ENCODE assay signal across 9 mouse cellular contexts in the genomic region with DNA sequence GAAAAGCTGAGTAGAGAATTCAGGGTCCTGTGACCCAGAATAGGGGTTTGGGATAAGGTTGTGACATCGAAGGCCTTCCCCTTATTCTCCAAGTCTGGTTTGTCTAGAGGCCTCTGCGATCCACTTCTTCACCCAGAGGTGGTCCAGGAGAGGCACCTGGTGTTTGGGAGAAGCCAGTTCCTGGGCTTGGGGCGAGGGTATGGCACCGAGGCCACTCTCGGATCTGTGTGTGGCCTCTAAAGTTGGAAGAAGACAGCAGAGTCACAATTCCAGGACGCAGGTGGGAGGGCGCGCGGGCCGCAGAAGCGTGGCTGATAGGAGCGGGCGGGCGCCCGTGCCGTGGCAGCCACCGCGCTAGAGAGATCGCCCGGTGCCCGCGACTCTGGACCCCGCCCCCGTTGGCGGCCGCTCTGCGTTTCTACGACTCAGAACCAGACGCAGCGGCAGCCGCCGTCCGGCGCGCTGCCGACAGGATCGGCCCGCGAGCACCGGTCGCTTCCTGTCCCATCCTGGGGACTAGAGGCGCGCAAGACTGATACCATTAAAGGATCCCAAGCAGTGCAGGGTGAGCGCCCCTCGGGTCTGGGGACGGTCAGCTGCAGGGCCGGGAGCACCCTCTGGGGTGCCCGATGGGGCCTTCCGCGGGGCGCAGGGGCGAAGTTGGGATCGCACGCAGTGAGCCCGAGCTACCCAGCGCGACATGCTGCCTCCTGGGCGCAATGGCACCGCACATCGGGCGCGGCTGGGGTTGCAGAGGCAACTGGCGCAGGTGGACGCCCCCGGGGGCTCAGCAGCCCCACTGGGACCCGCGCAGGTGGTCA. TPM values are rescaled to one million over a fixed set of nuclear protein-coding genes. Genes with fewer than 3 reads are reported as not detected.
A peak's percentile ranks its signal among the peaks of the same experiment; 100 is the strongest.
DNase-seq lines count a peak whose midpoint lies in the region; ATAC-seq lines count a peak whose summit lies in the region.
"Had no signal": no experiment of that assay in that cellular context is flagged by ENCODE, and none has a peak within 500 bp of the region (broad histone marks: within the 10 kb centered on the region; RNA-seq: fewer than 3 reads in every experiment).

A gene (plus strand): TSS at position 402 of the 821 bp plus-strand sequence.

- no peaks in the 10 kb centered on the region for H3K9me3 ChIP-seq in heart, embryonic 13.5 days
- H3K9me3 ChIP-seq in forebrain, embryonic 16.5 days (ENCODE audit: control insufficient read depth, low read length) = no peaks in the 10 kb centered on the region
- H3K9me3 ChIP-seq in midbrain, embryonic 12.5 days = no peaks in the 10 kb centered on the region
- H3K9me3 ChIP-seq: liver, embryonic 15.5 days had no signal

- no peak within 1 kb of the TSS for H3K27ac ChIP-seq in heart, embryonic 13.5 days (replicated peaks)
- H3K27ac ChIP-seq in forebrain, embryonic 16.5 days (ENCODE audit: low read length) = no peak within 1 kb of the TSS
- H3K27ac ChIP-seq in midbrain, embryonic 12.5 days (replicated peaks) = no peak within 1 kb of the TSS
- H3K27ac ChIP-seq: liver, embryonic 15.5 days had no signal

- 3% methylated on average over 67 of the region's 67 CpGs for WGBS in heart, embryonic 13.5 days
- WGBS in forebrain, embryonic 16.5 days = 3% methylated on average over 61 of the region's 67 CpGs
- WGBS in midbrain, embryonic 12.5 days = 2% methylated on average over 67 of the region's 67 CpGs

- H3K36me3 ChIP-seq in heart, embryonic 13.5 days = no peaks in the 10 kb centered on the region
- no peaks in the 10 kb centered on the region for H3K36me3 ChIP-seq in forebrain, embryonic 16.5 days (ENCODE audit: control insufficient read depth, insufficient read depth)
- H3K36me3 ChIP-seq in midbrain, embryonic 12.5 days = no peaks in the 10 kb centered on the region
- H3K36me3 ChIP-seq: liver, embryonic 15.5 days had no signal

- no peak for DNase-seq in heart, postnatal 25 days (ENCODE audit: low spot score)
- DNase-seq in Muller cell, postnatal 12 days (ENCODE audit: inconsistent ontology term) = peak; percentile 20
- DNase-seq in adrenal gland, adult (ENCODE audit: inconsistent age in 2 of 2, low spot score in 1 of 2) = no peak
- no peak for DNase-seq in B cell, adult 2 months

- peaks cover 6% of the 10 kb centered on the region for H3K4me1 ChIP-seq in heart, embryonic 13.5 days
- peaks cover 7% of the 10 kb centered on the region for H3K4me1 ChIP-seq in forebrain, embryonic 16.5 days (replicated peaks; ENCODE audit: control insufficient read depth, insufficient read depth, low read length)
- H3K4me1 ChIP-seq in midbrain, embryonic 12.5 days = peaks cover 7% of the 10 kb centered on the region
- H3K4me1 ChIP-seq: liver, embryonic 15.5 days had no signal

- ATAC-seq in heart, embryonic 13.5 days (ENCODE audit: extremely low read depth, insufficient number of reproducible peaks, low FRiP score, low TSS enrichment) = no peak
- ATAC-seq in forebrain, embryonic 16.5 days = peak; percentile 54
- ATAC-seq in midbrain, embryonic 12.5 days (ENCODE audit: low FRiP score, low read depth) = 0 out of 2 replicates have a peak, but pooled peaks have one; percentile 62
- ATAC-seq in erythroid progenitor cell, adult 5-6 weeks (replicated peaks; ENCODE audit: low FRiP score, poor library complexity, severe bottlenecking) = no peak

- H3K27me3 ChIP-seq in heart, embryonic 13.5 days (replicated peaks) = peaks cover 96% of the 10 kb centered on the region
- H3K27me3 ChIP-seq in forebrain, embryonic 16.5 days (replicated peaks; ENCODE audit: control insufficient read depth, insufficient read depth, low read length) = peaks cover 27% of the 10 kb centered on the region
- peaks cover 48% of the 10 kb centered on the region for H3K27me3 ChIP-seq in midbrain, embryonic 12.5 days

- no peak within 1 kb of the TSS for H3K9ac ChIP-seq in heart, embryonic 13.5 days
- H3K9ac ChIP-seq in forebrain, embryonic 16.5 days (replicated peaks; ENCODE audit: low read depth, low read length) = peak within 1 kb of the TSS; percentile 30
- peak within 1 kb of the TSS; percentile 42 for H3K9ac ChIP-seq in midbrain, embryonic 12.5 days (replicated peaks)
- H3K9ac ChIP-seq: liver, embryonic 15.5 days had no signal

- intact Hi-C loops in heart, postnatal 25 days (cut with DNase I) = no loop called here

- peak within 1 kb of the TSS; percentile 34 for H3K4me3 ChIP-seq in heart, embryonic 13.5 days
- H3K4me3 ChIP-seq in forebrain, embryonic 16.5 days (replicated peaks; ENCODE audit: low read length) = peak within 1 kb of the TSS; percentile 46
- peak within 1 kb of the TSS; percentile 44 for H3K4me3 ChIP-seq in midbrain, embryonic 12.5 days
- H3K4me3 ChIP-seq: liver, embryonic 15.5 days had no signal

- peak within 1 kb of the TSS; percentile 66 for H3K4me2 ChIP-seq in heart, embryonic 13.5 days
- H3K4me2 ChIP-seq in forebrain, embryonic 16.5 days (ENCODE audit: low read length) = peak within 1 kb of the TSS; percentile 77
- peak within 1 kb of the TSS; percentile 63 for H3K4me2 ChIP-seq in midbrain, embryonic 12.5 days (replicated peaks)
- H3K4me2 ChIP-seq: liver, embryonic 15.5 days had no signal

RNA-seq across cellular contexts. Expression of the gene that starts here (rescaled TPM):
- polyA plus RNA-seq in heart, embryonic 13.5 days (2015; fragmentation: Nextera tagmentation; extraction: Ambion mirVana) = not detected in 2 replicates
- not detected for total RNA-seq in heart, postnatal 25 days (2021)
- 0.27 and 0.34 TPM in 2 replicates for polyA plus RNA-seq in forebrain, embryonic 16.5 days (2015; fragmentation: Nextera tagmentation; extraction: Ambion mirVana)
- 0.13 and 0.18 TPM in 2 replicates for polyA plus RNA-seq in midbrain, embryonic 12.5 days (2016; fragmentation: Nextera tagmentation; extraction: Ambion mirVana)
- not detected in 2 replicates for total RNA-seq in erythroid progenitor cell, adult 5-6 weeks (2015; ENCODE audit: low replicate concordance)
- total RNA-seq in erythroid progenitor cell, adult 5-6 weeks (2017; ENCODE audit: low replicate concordance) = not detected in 2 replicates
- polyA plus RNA-seq: liver, embryonic 15.5 days had no signal

Comparison
In these comparisons a context has a peak if more than half of its experiments do, and no peak if none do; other contexts are left out.
1. Peak in ATAC-seq, H3K4me3 ChIP-seq, H3K9ac ChIP-seq and H3K4me2 ChIP-seq in forebrain, embryonic 16.5 days; RNA of the gene not detected or under 1 TPM.
2. Peak in ATAC-seq, H3K4me3 ChIP-seq, H3K9ac ChIP-seq and H3K4me2 ChIP-seq in midbrain, embryonic 12.5 days; RNA of the gene not detected or under 1 TPM.